Mouse (Mus musculus): ENCODE results near the gene Krba1.

DNA sequence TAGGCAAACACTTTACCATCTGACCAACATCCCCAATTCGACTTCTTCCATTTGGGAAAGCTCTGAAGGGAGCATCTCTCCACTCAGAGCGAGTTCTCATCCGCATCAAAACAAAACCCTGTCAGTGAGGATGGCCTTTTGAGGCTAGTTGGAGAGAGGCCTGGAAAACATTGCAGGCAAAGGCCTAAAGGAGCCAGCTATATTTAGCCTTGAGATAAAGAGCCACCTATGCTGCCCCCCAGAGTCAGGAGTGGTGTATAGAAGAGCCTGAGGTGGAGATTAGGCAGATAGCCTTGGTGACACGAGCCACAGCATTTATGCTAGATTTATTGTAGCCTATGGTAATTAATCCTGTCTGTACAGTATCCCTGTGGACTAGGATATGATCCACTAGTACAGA is 1.9 kb downstream of the Krba1 start:
- TF ChIP-seq CTCF (IDR thresholded peaks at IDR 0.05; ENCODE audit: control insufficient read depth, insufficient read depth, low read length) (no peak), POLR2A (IDR thresholded peaks at IDR 0.05; ENCODE audit: borderline replicate concordance, control insufficient read depth, low read depth, low read length) (no peak)
